Mouse (Mus musculus): ENCODE measurements around the gene St6galnac5.
"Not testable (repeated sequence)": the region's sequence is repeated elsewhere in the genome, so short reads cannot be mapped to it uniquely, and the experiment has no call there.

The St6galnac5 gene

DNA sequence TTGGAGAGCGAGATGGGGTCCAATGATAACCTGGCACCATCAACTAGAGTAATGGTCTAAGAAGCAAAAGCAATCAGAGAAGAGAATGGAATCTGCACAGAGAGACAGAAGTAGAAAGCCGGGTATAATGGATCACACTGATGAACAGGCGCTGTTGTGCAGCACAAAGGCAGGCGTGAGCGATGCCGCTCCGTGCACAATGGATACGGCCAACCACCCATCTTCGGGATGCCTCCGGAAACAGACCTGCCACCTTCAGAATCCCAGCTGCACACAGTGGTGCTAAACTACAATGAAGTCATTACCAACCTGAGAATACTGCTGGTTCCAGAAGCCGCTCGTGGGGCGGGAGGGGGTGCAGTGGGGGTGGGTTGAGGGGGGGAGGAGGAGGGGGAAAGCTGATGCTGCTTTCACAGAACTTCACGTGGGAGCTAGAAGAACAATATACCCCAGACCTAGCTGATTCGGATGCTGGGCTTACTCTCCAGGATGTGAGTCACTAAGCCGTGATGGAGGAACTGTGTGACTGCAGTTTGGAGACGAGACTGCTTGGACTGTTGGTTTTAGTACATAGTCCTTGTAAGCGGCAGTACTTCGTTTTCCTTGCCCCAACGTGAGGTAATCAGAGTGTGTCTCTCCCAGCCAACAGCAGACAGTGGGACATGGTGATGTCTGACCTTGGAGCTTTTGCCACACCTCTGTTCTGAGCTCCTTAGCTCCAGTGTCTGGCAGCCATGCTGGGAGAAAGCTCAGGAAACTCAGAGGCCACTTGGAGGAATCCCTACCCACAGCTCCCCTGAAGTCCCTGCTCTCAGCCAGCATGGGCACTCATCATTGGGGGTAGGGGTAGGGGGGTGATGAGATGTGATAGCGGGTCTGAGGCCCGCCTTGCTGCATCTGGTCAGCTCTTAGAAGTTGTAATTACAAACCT, 115.7 kb downstream of the St6galnac5 start:
- no peak for DNase-seq

DNA sequence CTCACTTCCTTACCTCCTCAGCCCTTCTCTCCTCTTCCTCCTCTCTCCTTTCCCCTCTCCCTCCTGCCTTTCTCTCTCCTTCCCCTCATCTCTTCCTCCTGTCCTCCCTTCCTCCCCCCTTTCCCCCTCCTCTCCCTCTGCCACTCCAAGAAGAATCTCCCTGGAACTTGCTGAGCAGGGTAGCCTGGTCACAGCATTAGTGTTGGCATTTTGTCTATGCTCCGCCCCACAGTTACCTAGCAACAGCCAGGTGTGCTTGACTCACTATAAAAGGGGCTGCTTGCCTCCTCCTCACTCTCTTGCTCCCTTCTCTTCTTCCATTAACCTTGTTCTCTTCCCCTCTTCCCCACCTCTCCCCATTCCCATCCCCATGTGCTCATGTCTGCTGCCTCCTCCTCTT, 120.1 kb downstream of the St6galnac5 start:
- DNase-seq = no peak

DNA sequence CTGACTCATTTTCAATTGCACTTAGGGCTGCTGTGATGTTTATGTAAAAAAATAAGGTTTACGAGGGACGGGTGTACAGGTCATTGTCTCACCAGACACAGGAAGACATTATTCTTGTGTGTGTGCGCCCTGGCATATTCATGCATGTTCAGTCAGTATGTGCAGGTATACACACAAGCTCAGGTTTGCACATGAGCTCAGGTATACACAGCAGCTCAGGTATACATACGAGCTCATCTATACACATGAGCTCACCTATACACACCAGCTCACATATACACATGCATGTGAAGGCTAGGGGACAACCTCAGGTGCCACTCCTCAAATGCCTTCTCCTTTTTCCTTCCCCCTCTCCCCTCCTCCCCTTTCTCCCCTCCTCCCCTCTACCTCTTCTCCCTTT, 120.6 kb downstream of the St6galnac5 start:
- no peak for DNase-seq

DNA sequence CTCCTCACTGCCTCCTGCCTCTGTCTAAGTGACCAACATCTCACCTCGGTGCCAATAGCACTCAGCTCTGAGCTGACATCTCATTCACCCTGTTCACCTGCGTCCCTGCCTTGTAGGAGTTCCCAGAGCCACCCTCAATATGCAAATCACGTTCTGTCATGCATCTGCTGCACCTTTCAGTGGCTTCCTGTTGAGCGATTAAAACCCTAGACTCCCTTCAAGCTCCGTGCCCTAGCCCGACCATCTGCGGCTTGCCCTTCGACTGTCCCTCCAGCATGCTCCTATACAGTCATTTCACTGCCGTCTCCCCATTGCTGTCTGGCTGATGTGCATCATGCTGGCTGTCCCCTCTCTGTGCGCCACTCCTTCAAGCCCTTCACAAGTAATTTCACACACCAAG, 126.0 kb downstream of the St6galnac5 start:
- no peak for DNase-seq

DNA sequence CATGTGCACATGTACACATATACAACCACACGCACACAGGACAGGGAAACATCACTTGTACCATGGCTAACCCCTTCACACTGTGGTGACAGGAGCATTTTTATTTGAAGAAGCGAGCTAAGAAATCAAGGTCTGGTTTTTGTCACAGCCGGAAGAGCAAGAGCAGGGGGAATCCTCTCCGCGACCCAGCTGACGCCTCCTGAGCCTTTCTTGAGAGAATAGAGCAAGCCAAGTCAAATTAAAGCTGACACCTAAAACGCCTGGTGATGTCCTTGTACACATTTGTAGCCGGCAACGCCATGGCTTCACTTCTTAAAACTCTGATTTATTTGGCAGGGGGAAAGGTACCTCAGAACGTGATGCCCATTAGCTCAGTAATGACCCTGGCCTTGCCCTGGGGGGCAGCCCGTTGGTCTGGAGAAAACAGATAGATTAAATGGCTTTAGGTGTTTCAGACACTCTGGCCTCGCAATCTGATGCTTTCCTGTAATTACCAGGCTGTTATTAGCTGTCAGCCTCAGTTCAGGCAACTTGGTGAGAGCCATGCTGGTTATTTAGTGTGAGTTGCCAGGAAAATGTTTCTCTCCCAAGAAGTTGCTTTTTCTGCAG, 126.9 kb downstream of the St6galnac5 start:
- DNase-seq = no peak

DNA sequence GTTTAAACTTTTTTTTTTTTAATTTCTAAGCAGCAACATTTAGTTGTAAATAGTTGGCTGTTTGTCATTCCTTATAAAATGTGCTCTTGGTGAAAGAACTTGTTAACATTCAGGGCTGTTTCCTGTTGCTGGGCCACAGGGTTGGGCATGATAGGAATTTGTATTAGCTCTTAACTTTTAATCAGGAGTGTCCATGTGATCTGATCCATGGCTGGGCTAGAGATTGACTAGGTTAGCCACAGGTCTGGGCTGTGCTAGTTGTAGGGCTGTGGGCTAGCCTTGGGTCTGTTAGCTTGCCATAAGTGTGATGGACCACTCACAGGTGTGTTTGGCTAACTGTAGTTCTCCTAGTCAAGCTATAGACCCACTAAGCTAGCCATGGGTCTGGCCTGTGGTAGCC, 138.1 kb downstream of the St6galnac5 start:
- DNase-seq = no peak

DNA sequence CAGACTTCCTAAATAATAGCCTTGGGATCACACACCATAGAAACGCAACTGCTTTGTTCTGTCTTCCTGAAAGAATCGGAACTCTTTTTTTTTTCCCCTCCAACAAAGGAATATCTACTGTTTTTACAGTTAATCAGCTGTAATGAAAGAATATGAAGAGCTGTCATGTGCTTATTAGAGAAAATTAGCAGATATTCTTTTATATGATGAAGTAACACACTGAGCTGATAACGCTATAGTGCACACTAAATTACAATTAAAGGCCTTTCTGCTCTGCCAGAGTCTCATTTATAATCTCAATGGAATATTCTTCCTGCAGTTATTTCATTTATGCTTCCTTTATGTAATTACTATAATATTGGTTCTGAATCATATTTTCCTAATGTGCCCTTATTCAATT, 139.4 kb downstream of the St6galnac5 start:
- DNase-seq = no peak

DNA sequence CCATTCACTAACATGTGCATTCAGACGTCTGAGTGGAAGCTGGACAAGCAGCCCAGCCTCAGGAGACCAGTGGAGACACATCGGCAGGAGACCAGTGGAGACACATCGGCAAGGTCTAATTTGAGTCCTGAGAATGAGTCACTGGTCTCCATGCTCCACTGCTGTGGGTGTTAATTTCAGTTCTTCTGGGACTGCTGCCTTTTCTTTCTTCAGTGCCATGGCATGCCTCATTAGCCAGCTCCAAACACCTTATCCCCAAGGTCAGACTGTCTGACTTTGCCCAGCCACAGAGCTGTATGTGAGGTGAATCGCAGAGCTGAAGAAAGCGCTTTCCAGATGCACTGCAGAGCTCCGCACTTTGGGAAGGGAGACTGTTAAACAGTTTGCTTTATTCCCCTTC, 140.8 kb downstream of the St6galnac5 start:
- peak; percentile 23 for DNase-seq

DNA sequence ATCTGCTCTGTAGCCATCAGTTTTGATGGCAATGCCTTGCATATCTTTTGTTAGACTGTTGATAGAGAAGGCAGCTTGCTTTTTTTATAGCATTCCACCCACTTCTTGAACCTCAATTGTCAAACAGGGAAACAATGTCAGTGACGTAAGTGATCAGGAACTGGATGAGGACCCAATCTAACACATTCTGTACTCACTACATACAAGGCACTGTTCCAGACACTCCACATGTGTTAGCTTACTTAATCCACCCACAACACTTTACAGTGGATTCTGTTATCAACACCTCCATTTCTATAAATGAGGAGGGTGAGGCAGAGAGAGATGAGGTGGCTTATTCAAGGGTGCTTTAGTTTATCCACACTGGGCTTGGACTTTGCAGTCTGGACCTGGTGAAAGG, 144.1 kb downstream of the St6galnac5 start:
- no peak for DNase-seq

DNA sequence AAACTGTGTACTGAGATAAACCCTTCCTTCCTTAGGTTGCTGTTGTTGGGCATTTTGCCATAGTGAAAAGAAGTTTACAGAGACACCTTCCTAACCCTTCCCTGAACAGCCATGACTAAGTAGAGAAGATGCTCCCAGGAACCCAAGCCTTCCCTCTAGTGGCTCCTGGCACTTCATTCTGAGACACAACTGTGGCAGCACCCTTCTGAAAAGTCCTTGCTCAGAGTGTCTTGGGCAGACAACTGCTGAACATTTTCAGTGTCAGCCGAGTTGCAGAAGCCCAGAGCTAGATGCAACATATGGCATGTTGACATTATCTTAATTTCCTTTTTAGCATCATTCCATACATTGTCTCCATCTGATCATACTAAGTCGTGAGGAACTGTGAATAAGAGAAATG, 144.6 kb downstream of the St6galnac5 start:
- DNase-seq = no peak

DNA sequence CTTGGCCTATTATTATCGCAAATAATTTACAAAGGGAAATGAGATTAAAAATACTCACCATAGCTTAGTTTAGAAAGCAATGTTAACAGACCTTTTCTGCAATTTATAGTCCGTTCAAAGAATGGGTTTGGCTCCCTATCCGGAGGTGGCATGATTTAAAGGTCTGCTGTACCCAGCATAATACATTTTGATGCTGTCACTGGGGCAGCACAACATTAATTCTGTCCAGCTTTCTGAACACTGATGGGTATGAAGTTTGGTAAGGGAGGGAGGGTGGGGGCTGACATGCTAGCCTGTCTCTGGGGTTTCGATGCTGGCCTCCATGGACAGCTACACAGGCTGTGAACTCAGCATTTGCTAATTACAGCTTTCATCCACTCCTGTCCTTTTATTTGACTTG, 149.6 kb downstream of the St6galnac5 start:
- DNase-seq = no peak

DNA sequence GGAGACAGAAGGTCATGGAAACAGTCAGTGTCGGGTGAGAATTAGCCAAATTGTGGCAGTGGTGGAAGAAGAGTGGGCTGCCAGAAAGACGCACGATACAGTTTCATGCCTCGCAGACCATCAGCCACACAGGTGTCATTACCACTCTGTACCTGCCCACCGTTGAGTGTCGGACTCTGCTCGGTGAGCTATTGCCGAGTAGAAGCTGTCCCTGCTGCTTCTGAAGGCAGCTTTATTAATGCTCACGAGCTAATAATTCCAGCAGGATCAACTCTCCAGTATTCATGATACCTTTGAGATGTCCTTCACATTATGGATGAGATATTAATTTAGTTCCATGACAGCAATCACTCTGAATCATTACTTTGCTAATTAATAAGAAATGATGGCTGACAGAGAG, 150.1 kb downstream of the St6galnac5 start:
- DNase-seq = no peak

DNA sequence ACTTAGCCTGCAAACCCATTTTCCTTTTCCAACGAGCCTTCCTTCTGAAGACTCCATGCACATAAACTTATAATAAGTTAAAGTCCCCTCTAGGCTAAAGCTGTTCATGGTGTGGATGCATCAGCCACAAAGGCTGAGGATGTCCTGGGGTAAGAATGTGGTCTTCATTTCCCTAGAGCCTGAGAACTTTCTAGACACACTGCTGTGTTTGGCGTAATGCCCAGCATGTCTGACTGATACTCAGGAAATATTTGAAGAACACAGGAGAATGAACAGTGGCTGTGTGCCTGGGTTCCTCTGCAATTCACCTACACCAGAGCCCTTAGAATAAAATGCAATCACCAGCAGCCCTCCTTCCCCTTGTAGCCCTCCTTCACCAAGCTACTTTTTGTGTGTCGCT, 150.7 kb downstream of the St6galnac5 start:
- peak; percentile 72 for DNase-seq

DNA sequence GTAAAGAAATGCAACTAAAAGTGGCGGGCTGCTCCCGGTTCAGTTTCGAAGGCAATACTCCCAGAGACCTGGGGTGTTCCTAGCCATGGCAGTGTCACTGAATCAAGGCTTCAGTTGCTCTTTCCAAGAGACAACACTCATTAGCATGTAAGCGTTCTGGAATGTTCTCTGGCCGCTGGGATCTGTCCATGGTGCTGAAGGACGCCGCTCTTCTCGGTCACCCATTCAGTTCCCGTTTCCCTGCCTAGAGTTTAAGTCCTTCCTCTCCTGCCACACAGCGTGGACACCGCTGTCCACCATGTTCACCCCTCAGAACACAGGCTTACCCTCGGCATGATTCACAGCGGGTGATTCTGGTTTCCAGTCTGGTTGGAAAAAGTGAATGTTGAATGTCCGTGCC, 160.8 kb downstream of the St6galnac5 start:
- DNase-seq = peak; percentile 84

DNA sequence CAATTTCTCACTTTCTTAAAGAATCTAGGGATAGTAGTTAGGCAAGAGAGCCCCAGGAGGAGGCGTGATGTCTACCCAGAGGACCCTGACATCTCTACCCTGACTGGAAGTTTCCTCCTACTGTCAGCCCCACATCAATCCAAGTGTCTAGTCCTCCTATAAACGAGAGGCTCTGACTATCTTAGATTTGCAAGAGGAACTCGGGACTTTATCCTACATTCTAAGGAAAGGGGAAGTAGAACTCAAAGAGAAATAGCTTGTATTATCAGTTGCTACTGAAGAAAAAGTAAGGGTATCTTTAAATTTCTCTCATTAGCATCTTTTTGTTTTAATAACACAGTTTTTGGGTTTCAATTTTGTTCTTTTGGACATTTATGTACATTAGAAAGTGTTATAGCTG, 161.6 kb downstream of the St6galnac5 start:
- no peak for DNase-seq

DNA sequence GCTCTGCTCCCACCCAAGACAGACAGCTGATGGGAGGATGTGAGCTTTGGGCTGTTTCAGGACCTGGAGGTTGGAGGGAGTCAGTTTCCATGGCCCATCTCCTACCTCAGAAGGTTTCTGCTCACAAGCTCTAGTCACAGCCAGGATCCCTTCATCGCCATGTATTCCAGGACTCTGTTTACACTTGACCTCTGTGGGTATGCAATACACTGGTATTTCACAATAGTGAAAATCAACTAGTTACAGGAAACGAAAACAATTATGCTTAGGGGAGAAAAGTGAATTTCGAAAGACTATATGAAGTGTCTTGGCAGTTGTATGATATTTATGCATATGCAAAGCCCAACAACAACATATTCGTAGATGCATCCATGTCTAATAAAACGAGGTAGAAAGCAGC, 166.9 kb downstream of the St6galnac5 start:
- DNase-seq = no peak

DNA sequence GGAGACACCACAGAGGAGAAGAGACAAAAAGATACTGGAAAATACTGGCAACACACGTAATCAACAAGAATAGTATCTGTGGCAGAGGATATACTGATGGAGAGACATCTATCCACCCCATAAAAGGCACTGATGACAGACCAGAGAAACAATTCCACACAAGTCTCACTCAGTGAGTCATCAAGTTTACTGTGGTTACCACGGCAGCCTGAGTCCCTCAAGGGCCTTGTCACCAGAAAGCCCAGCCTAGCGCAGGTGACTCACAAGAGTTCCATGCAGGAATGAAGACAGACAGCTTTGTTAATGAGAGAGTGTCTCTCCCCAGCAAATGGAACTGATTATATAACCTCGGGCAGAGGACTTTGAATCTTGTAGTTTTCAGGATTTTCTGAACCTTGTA, 168.1 kb downstream of the St6galnac5 start:
- DNase-seq = no peak

DNA sequence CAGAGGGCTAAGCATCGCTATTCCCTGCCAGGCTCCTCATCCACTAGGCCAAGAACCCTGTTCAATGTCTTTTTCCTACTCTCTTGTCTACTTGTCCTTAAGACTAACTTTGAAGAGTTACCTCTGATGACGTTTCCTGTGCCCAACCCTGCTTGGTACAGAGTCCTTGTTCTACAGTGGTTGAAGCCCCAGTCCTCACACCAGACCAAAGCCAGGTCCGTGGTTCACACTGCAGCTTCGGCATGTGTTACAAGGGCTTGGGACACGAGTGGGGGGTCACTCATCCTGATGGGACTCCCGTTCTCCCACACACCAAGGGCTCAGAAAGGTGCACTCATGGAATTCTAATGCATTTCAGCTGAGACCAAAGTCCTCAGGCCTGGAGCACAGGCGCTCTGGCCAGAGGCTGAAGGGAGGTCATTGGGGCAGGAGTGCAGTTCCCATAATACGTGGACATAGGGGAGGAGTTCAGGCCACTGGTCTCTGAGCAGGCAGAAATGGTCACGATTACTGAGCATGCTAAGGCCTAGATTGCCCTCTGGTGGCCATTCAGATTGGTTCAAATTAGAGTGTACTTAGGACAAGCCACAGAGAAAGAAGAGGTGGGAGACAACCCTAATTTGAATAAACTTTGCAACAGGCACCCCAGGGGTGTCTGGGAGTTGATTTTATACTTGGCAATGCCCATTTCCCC, 182.2 kb downstream of the St6galnac5 start:
- DNase-seq = peak; percentile 70

DNA sequence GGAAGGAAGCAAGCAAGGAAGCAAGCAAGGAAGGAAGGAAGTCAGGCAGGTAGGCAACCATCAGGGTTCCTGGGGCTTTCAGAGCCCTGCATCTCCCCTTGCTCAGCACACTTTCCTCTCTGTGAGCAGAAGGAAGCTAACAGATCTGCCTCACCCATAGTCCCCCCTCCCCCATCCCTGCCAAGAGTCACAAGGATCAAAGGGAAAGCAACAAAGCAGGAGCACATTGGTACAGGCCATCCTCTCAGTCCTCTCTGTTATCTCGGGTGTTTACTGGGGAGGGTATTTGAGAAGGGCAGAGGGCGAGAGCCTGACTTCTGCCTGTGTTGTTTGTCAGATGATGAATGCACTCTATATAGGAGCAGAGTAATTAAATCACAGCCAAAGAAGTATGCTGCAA, 184.7 kb downstream of the St6galnac5 start:
- no peak for DNase-seq

DNA sequence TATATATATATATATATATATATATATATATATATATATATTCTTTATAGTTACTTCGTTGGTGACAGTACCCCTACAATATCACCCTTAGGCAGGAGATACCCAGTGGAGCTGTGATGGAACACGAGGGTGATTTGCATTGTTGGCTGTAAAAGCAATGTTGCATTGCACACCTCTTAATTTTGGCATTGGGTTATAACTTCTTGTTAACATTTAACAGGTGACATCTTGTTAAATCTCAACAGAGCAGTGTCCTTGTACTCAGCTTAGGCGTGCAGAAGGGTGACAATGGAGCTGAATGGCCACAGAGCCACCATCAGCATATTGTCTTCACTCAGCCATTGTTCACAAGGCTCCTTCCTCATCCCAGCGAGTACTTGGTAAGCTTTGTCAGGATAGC, 185.8 kb downstream of the St6galnac5 start:
- DNase-seq = no peak

DNA sequence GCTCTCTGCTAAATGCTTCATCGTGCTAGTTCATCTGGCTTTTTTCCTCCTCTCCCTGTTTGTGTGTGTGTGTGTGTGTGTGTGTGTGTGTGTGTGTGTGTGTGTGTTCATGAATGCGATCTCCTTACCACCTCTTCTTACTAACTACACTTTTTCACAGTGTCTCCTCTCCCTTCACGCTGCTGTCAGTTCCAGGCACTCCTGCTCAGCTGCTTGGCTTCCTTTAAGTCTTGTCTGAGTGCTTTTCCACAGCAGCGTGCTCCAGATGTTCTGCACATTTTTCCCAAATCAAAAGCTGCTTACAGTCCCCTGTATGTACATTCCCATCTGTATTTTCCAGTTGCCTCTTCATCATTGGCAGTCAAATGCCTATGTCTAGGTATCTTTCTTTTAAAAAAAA, 189.0 kb downstream of the St6galnac5 start:
- no peak for DNase-seq

DNA sequence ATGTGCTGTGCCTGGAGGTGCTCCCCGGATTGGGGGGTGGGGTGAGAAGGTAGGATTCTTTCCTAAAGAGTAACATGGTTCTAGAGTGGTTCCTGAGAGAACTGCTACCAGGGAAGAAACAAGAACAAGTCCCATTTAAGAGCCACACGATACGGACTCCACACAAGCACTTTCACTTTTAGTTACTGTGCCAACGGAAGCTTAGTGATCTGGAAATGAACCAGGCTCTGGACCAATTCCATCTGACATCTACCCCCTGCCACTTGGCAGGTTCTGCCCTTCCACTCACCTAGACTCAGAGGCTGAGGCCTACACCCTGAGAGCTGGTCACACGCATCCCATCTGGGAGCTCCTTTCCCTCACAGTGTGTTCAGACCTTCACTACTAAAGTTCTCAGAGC, 189.4 kb downstream of the St6galnac5 start:
- DNase-seq = no peak

DNA sequence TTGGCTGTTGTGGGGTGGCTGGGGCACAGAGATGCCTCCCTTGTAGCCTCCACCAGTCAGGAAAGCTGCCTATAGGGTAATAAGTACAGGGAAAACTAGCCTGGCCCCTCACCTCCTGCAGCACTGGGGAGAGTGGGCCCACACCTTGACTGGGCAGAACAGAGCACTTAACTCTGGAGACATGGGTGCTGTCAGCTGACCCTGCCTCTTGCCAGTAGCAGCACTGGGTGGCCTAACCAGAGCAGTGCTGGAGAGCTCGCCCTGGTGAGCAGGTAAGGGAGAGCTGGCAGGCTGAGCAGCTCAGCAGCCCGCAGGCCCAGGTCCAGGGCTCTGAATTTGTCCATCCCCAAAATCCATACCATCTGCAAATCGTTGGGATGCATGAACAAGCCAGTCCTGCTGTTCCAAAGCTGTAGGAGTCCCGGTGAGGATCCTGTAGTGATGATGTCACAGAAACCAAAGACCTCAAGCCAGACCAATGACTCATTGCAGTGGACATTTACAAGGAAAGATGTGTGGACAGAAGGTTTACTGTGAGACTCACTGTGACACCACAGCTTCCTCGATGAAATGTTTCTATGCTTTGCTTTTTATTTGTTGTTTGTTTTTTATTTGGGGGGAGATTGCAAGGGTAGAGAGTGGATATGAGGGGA, 193.6 kb downstream of the St6galnac5 start:
- not testable (repeated sequence) for DNase-seq

Data from kidney, postnatal 14 days (tissue).